Mouse (Mus musculus) adrenal gland, adult (tissue): ENCODE measurements around the gene Tmprss4.

Source experiments
- DNase-seq, 2 experiments: peaks; one replicate each; pipeline ENCODE4 v3.0.0; 2022 to 2023; ENCODE audit warnings: low spot score in 1 of 2; ENCODE audit not compliant: inconsistent age in 2 of 2

The Tmprss4 gene

DNA sequence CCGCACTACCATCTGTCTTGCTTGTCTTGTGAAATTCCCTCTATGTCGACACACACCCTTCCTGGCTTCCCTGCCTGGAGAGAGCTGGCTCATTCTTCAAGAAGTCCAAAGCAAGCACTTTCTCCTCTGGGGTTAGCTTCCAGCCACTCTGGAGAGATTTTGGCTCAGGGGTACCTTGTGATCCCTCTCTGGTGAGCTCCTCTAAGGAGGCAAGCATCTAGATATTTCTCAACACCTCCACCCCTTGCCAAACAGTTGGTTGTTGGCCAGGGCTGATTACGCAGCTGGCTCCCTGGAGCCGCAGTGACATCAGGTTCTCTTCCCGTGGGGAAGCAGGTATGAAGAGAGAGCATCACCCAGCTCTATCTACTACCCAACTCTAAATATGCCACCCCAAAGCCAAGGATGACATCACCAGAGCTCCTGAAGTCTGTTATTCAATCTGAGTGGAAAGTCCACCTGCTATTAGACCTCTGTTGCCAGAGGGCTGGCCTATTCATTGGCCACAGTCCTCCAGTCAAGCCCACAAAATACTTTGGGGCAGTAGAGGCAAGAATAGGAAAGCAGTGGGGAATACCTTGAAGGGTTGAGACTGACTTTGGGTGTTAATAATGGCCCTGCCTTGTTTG lies 2.5 kb downstream of the Tmprss4 start:
- DNase-seq, result peak in 1 of 2 experiments; percentile 61

DNA sequence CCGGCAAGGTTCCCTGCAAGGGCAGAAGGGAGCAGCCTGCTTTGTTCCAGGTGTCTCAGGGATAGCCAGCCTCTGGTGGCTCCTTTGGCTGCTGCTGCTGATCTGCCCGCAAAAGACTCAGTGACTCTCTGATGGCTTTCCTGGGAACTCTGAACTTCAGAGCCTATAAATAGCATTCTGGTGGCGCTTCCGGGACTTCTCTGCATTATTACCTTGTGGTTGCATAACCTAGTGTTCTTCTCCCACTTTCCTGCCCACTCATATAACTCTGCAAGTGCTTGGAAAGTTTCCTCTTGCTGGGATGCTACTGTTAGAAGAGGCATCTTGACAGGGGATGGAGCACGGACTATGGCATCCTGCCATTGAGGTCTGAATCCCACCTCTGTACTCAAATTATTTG lies 6.3 kb downstream of the Tmprss4 start:
- no peak for DNase-seq

DNA sequence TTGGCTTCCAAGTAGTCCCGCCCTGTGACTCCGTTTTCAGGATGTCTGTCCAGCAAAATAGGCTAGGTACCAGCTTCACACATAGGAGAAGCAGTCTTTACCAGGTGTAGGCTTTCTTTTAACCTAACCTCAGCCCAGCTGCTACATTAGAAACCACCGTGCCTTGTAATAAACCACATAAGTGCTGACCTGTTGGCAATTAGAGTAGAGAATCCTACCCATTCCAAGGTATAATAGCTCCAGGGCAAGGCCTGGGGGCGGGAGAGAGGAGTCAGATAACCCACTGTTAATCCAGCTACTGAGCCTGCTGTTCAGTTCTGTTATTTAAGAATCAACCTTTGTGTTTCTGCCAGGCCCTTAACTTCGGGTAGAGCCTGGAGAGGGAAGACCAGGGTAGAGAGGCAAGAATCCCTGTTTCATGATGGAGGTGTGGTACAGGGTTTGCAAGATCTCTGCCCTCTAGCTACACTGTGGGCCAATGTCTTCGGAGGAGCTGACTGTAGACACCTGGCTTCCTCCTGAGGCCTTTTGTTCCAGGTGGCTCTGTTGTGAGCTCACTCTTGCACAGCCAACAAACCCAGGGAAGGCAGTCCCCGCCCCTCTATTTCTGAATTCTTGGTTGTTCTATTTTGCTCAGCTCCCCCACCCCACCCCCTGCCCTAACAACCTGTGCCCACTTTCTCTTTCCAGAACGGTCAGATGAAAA lies 7.6 kb downstream of the Tmprss4 start:
- DNase-seq, result no peak

DNA sequence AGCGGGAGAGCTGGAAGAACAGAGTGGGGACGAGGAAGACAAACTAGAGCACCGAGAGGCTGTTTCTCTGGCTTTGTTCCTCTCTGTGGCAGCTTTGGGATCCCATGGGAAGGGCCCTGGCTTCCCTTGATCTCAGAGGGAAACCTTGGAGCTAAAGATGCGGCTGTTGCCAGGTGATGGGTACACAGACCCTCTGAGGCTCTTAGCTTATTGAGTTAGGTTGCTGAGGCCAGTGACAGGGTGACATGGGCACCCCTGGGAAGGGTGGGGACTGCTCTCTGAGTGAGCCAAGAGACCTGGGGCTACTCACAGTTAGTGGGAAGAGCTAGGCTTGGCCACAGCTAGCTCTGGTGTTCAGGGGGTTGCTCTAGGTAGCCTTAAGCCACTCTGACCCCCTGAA lies 8.4 kb downstream of the Tmprss4 start:
- DNase-seq, result no peak

DNA sequence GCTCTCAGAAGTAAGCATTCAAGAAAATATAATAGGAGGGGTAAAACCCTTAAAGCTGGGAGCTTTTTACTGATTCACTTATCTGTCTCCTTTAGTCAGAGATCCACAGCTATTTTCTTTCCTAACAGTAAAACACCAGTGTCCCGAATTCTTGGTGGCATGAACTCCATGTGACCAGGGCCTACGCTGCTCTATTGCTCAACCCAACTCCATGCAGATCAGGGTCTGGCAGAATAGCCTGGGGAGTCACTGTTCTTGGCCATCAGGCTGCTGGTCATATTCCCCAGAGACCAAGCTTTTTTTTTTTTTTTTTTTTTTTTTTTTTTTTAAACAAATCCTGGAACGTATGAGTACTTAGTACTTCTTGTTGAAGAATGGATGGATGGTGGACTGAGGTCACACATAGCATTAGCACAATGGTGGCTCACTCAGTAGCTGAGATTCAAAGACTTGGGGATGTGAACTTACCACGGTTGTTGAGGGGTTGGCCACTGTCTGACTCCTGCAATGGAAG lies 14.2 kb downstream of the Tmprss4 start:
- no peak for DNase-seq

DNA sequence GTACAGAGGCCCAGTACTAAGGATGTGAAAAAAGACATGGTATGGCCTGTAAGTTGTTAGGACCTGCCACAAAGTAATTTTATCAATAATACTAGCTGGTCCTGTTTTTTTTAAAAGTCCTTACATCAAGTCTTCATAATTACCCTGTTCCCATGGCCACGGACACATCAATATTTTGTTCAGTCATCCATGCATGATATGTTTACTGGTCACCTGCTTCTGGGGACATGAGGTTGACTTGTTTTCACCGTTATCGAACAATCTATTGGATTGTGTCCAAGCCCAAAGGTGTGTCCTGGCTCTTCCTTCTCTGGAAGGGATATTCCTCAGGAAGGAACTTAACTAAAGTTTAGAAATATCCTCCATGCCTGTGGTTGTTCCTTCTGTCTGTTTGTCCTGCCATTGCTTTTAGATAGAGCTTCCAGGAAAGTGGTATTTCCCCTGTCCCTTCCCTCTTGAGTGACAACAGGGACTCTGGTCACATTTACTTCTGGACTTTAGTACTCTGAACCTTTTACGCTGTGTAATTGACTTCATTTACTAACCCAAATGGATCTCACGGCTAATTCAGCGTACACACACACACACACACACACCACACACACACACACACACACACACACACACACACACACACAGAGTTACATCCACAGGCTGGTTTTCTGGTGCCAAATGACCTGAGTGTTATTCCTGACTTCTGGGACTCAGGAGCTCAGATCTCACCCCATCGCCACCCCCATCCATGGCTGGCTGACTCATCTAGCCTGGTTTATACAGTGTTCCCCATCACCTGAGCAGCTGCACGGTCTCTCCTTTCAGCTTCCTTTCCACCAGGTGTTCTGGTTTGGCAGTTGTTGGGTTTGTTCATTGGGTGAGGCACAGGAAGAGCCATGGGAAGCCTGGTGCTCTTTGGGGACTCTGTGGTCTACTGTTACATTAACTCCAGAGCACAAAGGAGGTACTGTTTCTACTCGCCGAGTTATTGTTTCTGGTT lies 15.0 kb downstream of the Tmprss4 start:
- no peak for DNase-seq

DNA sequence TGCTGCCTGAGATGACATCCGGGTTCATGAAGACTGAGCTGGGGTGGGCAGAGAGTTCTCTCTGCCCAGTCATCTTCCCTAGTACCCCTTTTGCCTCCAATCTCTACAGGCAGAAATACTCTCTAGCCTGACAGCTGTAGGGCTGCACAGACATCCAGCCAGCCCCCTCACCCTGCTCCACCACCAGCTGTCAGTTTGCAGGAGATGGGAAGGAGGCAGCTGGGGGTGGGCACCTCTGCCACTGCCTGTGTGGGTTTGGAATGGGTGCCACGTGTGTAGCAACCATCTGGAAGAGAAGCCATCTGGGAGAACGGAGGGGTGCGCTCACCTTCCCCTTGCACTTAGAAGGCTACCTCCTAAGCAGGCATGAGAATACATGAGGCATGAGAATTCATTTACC lies 18.6 kb downstream of the Tmprss4 start:
- DNase-seq, result no peak

DNA sequence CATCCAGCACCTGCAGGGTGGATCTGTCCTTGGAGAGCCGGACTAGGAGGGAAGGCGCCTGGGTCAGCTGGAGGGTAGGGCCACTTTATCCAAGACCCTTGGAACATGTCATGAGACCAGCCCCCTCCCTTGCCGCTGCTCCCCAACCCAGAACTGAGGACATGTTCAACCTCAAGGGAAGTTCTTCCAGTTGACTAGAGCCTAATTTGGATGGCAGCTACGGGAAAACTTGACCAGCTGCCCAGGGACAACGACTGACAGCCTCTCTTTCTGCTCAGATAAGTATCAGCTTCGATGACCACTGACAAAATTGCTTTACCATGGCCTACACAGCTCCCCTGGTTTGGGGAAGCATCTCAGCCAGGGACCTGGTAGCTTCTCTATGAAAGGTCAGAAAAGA lies 20.6 kb downstream of the Tmprss4 start:
- DNase-seq, result no peak

DNA sequence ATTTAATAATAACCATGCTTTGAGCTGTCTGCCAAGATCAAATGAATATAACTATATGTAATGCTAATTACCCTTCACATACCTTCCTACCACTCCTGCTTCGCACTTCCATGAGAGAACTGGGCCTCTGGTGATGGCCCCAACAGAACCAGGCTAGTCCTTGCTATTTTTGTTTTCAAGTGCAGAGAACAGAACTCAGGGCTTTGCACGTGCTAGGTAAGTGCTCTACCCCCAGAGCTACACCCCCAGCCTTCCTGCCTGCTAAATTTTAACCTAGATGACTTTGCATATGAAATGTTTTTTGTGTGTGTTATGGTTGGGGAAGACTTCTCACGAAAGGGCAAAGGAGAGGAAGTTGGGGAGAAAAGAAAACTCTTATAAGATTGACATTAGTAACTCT lies 21.4 kb downstream of the Tmprss4 start:
- DNase-seq, result no peak

DNA sequence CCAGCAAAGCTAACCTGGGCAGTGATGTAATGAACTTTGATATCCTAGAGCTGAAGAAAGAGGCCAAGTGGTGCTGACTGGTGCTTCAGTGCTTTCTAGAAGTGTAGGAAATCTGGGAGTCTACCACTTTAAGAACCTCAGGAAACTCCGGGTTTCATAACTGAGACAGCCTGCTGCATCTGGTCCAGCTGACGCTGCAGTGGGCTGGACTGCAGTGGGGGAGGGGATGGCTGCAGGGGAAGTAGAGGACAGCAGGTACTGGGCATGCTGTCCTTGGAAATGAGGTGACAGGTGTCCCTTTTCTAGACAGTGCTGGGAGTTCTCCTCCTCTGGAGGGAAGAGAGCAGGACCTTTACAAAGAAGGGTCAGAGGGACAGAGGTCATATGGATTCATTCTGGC lies 22.1 kb downstream of the Tmprss4 start, which contains the start of gene BC049352:
BC049352 (plus strand) TSS at position 238 of the 400 bp plus-strand sequence.
- peak; percentile 21 to 48 for DNase-seq

DNA sequence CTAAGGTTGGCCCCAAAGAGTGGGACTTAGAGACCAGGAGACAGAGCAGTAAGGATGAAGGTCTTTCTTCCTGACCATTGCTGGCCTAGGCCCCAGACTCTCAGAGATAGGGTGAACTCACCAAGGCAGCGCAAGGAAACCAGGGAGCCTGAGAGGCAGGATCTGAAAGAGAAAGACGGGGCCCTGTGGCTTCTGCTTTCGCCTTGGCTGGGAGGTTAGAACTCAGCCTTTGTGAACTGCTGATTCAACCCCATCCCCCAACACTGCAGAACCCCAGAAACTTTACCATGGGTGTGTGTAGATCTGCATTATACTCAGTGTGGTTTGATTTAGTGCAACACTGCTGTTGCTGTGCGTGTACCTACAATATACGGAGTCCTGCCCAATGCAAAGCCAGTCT lies 24.6 kb downstream of the Tmprss4 start:
- no peak for DNase-seq

DNA sequence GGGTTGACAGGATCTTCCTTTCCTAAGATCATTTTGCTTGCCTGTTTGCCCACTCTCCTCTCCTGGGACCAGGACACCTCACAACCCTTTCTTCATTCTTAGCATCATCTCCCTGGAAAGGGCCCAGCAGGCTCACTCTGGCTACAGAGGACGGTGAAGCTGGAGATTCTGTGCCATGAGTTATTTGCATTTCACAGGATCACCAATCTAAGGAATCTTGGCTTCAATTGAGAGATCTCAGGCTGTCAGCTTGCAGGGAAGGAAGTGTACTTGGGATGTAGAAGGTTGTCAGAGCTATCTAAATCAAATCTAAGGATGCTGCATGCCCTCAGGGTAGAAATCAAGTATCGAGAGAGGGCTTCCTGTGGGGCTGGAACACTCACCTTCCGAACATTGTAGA lies 30.4 kb downstream of the Tmprss4 start:
- DNase-seq, result no peak

DNA sequence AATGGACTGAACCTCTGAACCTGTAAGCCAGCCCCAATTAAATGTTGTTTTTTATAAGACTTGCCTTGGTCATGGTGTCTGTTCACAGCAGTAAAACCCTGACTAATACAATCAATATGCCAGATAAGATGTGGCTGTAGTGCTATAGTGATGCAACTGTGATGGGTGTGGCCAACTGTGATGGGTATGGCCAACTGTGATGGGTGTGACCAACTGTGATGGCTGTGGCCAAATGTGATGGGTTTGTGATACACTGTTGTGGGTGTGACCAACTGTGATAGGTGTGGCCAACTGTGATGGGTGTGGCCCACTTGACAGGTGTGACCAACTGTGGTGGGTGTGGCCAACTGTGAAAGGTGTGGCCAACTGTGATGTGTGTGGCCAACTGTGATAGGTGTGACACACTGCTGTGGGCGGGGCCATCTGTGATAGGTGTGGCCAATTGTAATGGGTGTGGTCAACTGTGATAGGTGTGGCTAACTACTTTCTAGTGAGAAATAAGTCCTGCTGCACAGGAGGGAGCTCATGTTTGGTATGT lies 32.8 kb downstream of the Tmprss4 start:
- DNase-seq, result no peak

DNA sequence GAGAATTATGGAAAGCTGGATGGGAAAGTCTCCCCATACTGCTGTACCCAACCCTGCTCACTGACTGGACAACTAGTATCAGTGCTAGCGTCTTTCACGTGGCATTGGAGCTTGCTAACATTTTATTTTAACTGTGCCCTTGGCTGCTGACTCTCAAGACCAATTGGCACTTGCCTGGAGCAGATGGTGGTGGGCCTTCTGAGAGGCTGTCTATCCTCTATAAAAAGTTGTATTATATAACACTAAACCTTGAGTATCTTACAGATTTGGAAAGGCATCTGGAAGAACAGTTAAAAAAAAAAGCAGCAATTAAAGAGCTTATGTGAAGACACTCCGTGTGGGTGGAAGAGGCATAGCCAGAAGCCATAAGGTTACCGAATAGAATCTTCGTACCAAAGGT lies 33.7 kb downstream of the Tmprss4 start:
- DNase-seq, result no peak

DNA sequence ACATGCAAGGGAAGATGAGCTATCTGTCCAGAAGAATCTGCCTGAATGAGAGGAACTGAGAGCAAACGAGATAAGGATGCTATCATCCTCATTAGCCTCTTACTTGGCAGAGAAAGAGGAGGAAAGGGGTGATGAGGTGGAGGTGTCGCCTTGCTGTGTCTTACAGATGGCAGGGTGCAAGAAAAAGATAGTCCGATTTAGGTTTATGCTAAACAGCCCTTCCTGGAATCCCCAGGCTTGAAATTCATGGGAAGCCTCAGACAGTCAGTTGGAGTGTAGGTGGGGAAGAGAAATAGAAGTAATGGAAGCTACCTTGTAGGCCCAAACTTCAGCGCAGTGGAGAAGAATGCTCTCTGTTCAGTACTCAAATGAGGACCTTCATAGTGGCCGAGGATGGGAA lies 36.0 kb downstream of the Tmprss4 start:
- no peak for DNase-seq

DNA sequence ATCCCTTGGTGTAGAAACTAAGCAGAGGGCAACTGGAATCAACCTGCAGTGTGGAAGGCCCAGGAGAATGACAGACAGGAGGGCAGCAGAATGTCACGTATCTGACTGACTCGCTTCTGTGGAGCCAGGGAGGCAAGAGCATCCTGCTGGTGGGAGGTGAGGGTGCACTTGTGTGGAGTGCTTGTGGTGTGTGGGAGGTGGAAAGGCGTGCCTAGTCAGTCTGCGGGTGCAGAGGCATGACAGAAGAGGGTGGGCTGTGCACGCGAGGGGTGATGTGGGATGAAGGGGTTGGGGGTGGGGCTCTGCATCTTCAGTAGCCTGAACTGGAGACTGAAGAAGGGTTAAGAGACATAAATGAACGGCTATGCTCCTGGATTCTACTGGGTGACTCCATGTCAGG lies 50.5 kb downstream of the Tmprss4 start:
- DNase-seq, result no peak

DNA sequence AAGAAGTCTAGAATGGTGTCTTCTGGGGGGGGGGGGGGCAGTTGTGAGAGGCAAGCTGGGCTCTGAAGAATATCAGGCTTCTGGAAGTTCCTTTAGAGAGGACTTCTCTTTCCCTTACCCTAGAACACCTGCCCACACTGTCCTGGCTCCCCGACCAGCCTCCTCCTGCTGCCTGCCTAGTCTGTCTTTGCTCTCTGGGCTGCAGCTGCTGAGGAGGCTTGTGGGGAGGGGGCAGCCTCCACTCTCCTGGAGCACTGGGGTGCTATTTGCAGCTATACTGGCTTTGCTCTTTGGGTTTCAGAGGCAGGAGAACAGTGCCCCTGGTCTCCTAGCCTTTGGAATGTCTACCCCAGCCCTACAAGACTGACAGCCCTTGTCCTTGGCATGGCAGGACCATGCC lies 53.0 kb downstream of the Tmprss4 start:
- DNase-seq, result no peak

DNA sequence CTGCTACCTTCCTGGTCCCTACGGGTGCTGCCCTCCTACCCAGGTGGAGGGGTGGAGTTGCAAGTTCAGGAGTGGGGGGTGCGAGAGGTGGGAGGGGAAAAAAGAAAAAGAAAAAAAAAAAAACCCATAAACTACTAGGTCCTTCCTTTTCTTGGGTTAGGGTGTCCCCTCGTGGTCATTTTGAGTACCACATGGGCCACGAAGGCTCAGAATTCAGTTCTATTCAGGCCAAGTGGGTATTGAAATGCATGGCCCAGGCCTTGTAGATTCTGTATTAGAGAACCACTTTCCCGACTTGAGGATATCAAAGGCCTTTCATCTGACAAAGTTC lies 57.7 kb downstream of the Tmprss4 start:
- DNase-seq, result peak; percentile 50 to 89

DNA sequence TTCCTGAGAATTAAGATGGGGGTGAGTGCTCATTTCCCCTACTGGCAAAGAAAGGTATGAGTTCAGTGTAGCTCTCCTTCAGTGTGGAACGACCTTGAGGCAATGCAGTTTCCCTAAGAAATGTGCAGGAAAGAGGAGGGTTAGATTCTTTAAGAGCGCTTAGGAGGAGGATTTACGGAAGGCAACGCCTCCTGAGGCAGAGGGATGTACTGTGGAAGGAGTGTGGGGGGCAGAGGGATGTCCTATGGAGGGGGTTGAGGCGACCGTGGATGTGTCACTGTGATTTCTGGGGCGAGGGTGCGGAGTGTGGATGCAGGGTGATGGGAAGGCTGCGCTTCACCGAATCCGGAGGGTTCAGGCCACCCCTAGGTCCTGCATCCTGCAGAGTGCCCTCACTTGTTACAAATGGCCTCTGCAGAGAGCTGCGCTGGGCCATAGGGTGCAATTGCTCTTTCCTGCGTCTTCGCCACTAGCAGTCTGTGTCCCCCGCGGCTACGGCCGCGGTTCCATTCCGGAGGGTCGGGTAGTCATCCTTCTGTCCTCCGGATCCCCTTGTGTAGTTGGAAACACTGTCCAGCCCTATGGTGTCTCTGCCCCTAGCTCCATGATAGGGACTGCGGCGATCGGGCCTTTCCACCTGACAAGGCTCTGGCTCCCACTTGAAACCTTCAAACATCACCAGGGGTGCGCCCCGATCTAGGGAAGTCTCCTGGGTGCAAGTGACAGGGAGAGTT lies 58.2 kb downstream of the Tmprss4 start:
- DNase-seq, result no peak

DNA sequence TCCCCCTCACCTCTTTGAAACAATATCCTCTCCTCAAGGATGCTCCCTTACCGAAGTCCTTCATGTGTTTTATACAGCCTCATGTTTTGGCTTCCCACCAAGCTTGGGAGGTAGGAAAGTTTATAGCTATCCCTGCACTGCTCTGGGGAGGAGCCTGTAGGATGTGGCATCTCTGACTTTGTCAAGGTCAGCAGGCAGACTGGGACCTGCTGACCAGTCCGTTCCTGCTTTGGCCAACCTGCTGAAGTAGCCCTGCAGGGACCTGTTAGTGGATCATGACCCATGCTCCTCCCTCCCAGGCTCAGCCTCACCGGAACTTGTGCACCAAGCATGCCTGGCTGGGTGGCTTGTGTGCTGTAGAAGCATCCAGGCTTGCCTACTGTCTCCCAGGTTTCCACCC lies 61.2 kb downstream of the Tmprss4 start:
- DNase-seq, result no peak

DNA sequence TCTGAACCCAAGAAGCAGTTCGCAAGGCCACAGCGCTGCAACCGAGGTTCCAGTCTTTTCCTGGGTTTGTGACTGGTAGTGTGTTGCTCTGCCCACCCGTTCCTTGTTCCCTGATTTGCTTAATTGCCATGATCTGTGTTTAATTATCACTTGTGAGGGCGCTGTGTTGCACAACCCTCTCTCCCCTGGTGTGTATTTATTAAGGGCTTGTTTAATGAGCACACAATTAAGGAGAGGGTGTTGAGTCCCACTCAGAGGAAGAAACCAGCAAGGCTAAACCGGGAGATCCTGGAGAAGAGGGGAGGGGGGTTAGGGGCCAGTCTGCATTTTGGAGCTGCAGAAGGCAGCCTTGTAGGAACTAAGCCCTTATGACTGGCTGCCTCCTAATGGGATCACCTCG lies 62.9 kb downstream of the Tmprss4 start:
- DNase-seq, result no peak
